In the genomic region with DNA sequence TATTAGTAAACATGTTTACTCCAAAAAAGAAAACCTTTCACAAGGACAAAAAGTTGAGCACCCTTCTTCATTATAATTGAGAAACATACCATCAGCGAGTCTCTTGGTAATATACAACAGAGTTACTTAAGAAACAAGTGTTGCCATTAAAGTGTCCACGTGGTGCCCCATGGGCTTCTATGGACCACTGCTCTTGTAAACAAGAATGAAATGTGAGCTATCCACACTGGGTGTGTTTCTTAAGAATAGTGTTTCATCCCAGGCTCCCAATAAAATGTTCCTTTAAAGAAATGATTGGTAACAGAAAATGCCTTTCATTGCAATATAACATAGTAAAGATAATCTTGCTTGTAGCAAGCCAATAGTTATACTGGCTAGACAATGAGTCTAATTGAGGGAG, we compare ENCODE assay signal across 30 mouse cellular contexts.
"Had no signal": no experiment of that assay in that cellular context is flagged by ENCODE, and none has a peak within 500 bp of the region (broad histone marks: within the 10 kb centered on the region; RNA-seq: fewer than 3 reads in every experiment).

No protein-coding gene starts in this region.

- DNase-seq: left cerebral cortex, postnatal 4 days; liver; liver, embryonic 13.5 days; liver, postnatal 0 days; lung, adult 18-20 months; lung, adult 2 months; lung, embryonic 14.5 days; lung, postnatal 10 days; lung, postnatal 14 days; lung, postnatal 36 days; lung, postnatal 4 days; midbrain, embryonic 14.5 days had no signal

- ATAC-seq: liver, embryonic 12.5 days; liver, postnatal 0 days; lung, postnatal 0 days; midbrain, embryonic 13.5 days; midbrain, embryonic 15.5 days; midbrain, embryonic 16.5 days had no signal

- H3K4me2 ChIP-seq: limb, embryonic 12.5 days; limb, embryonic 15.5 days; liver, embryonic 11.5 days; liver, embryonic 12.5 days; liver, embryonic 13.5 days; liver, embryonic 15.5 days; lung, embryonic 14.5 days; lung, embryonic 15.5 days; midbrain, embryonic 11.5 days; midbrain, embryonic 12.5 days; midbrain, embryonic 13.5 days; midbrain, embryonic 15.5 days had no signal

- H3K27ac ChIP-seq: left cerebral cortex, adult 2 months; limb, embryonic 12.5 days; limb, embryonic 15.5 days; liver, embryonic 12.5 days; liver, embryonic 13.5 days; liver, embryonic 14.5 days; liver, embryonic 15.5 days; lung, embryonic 15.5 days; macrophage; midbrain, embryonic 10.5 days; midbrain, embryonic 12.5 days; midbrain, embryonic 13.5 days; midbrain, embryonic 15.5 days had no signal

- H3K9me3 ChIP-seq: limb, embryonic 12.5 days; limb, embryonic 15.5 days; liver, embryonic 12.5 days; liver, embryonic 13.5 days; liver, embryonic 15.5 days; lung, embryonic 15.5 days; megakaryocyte, embryonic 14.5 days; midbrain, embryonic 10.5 days; midbrain, embryonic 12.5 days; midbrain, embryonic 13.5 days; midbrain, embryonic 15.5 days had no signal

- H3K4me1 ChIP-seq: liver, embryonic 12.5 days; liver, embryonic 13.5 days; liver, embryonic 15.5 days; lung, embryonic 15.5 days; megakaryocyte, embryonic 14.5 days; midbrain, embryonic 10.5 days; midbrain, embryonic 12.5 days; midbrain, embryonic 13.5 days; midbrain, embryonic 15.5 days had no signal

- H3K4me3 ChIP-seq: left cerebral cortex, adult 2 months; limb, embryonic 12.5 days; limb, embryonic 15.5 days; liver, embryonic 12.5 days; liver, embryonic 13.5 days; liver, embryonic 15.5 days; lung, embryonic 15.5 days; megakaryocyte, embryonic 14.5 days; midbrain, embryonic 10.5 days; midbrain, embryonic 12.5 days; midbrain, embryonic 13.5 days; midbrain, embryonic 15.5 days; myocyte had no signal

- H3K36me3 ChIP-seq: limb, embryonic 12.5 days; limb, embryonic 15.5 days; liver, embryonic 12.5 days; liver, embryonic 13.5 days; liver, embryonic 15.5 days; lung, embryonic 15.5 days; midbrain, embryonic 10.5 days; midbrain, embryonic 12.5 days; midbrain, embryonic 13.5 days; midbrain, embryonic 15.5 days had no signal

- H3K27me3 ChIP-seq: limb, embryonic 12.5 days; limb, embryonic 15.5 days; liver, embryonic 12.5 days; liver, embryonic 13.5 days; liver, embryonic 15.5 days; lung, embryonic 15.5 days; megakaryocyte, embryonic 14.5 days; midbrain, embryonic 12.5 days; midbrain, embryonic 13.5 days; midbrain, embryonic 15.5 days had no signal

- H3K9ac ChIP-seq: limb, embryonic 12.5 days; limb, embryonic 15.5 days; liver, embryonic 12.5 days; liver, embryonic 13.5 days; liver, embryonic 14.5 days; liver, embryonic 15.5 days; liver, postnatal 0 days; lung, embryonic 14.5 days; lung, embryonic 15.5 days; midbrain, embryonic 12.5 days; midbrain, embryonic 13.5 days; midbrain, embryonic 15.5 days had no signal
